Mouse (Mus musculus): ENCODE measurements around the gene Lhb. TPM values are rescaled to one million over a fixed set of nuclear protein-coding genes. Genes with fewer than 3 reads are reported as not detected.

Gene Lhb
- polyA plus RNA-seq, 1 experiment from 2014 or later: not detected

- Histone ChIP-seq H3K4me3 (peak within 1 kb of the TSS; percentile 30), H3K4me1 (peaks cover 12% of the 10 kb centered on the region), H3K4me2 (replicated peaks) (peak within 1 kb of the TSS; percentile 43), H3K36me3 (no peaks in the 10 kb centered on the region), H3K9ac (replicated peaks) (no peak within 1 kb of the TSS; the same call in 1 of the 2 replicates), H3K9me3 (no peaks in the 10 kb centered on the region), H3K27ac (replicated peaks) (no peak within 1 kb of the TSS), H3K27me3 (peaks cover 58% of the 10 kb centered on the region)
- ATAC-seq (ENCODE audit: low FRiP score, low read depth): 0 out of 2 replicates have a peak, but pooled peaks have one; percentile 23
- 12% methylated on average over 28 of the region's 28 CpGs for WGBS
These were observed 15.2 kb upstream of the Lhb start, which contains the start of gene Kcna7 for GRCm38 (mm10) chr7:45405091-45406075. Gene Kcna7 (plus strand): TSS chr7:45405653.

GRCm38 (mm10) chr7:45406157-45407156 lies 14.2 kb upstream of the Lhb start:
- 2% methylated on average over 114 of the region's 114 CpGs for WGBS
- Histone ChIP-seq H3K9me3 (no peaks in the 10 kb centered on the region), H3K4me1 (peaks cover 12% of the 10 kb centered on the region), H3K4me3 (peak overlapping the region; percentile 30), H3K36me3 (no peaks in the 10 kb centered on the region), H3K9ac (replicated peaks) (no peak overlapping the region), H3K27me3 (peaks cover 69% of the 10 kb centered on the region), H3K4me2 (replicated peaks) (peak overlapping the region; percentile 43), H3K27ac (replicated peaks) (no peak overlapping the region)
- ATAC-seq (ENCODE audit: low FRiP score, low read depth): no peak

- H3K4me2 ChIP-seq (replicated peaks): no peak overlapping the region
- no peak overlapping the region for H3K4me3 ChIP-seq
- H3K4me1 ChIP-seq: peaks cover 12% of the 10 kb centered on the region
- no peak overlapping the region for H3K9ac ChIP-seq (replicated peaks)
- WGBS: 82% methylated on average over 10 of the region's 10 CpGs
- H3K27me3 ChIP-seq: peaks cover 83% of the 10 kb centered on the region
- no peaks in the 10 kb centered on the region for H3K9me3 ChIP-seq
- no peaks in the 10 kb centered on the region for H3K36me3 ChIP-seq
- no peak for ATAC-seq (ENCODE audit: low FRiP score, low read depth)
- H3K27ac ChIP-seq (replicated peaks): no peak overlapping the region
These were observed 12.8 kb upstream of the Lhb start for GRCm38 (mm10) chr7:45407836-45408235.

GRCm38 (mm10) chr7:45408351-45408750 lies 12.3 kb upstream of the Lhb start:
- H3K9me3 ChIP-seq: no peaks in the 10 kb centered on the region
- no peak overlapping the region for H3K27ac ChIP-seq (replicated peaks)
- H3K27me3 ChIP-seq: peaks cover 88% of the 10 kb centered on the region
- WGBS: 83% methylated on average over 7 of the region's 7 CpGs
- no peaks in the 10 kb centered on the region for H3K36me3 ChIP-seq
- no peak overlapping the region for H3K4me2 ChIP-seq (replicated peaks)
- ATAC-seq (ENCODE audit: low FRiP score, low read depth): no peak
- H3K9ac ChIP-seq (replicated peaks): no peak overlapping the region
- H3K4me3 ChIP-seq: no peak overlapping the region
- peaks cover 15% of the 10 kb centered on the region for H3K4me1 ChIP-seq

GRCm38 (mm10) chr7:45408949-45409348 lies 11.7 kb upstream of the Lhb start:
- Histone ChIP-seq H3K9ac (replicated peaks) (0 out of 2 replicates have a peak overlapping the region, but pooled peaks have one; percentile 7), H3K27me3 (peaks cover 94% of the 10 kb centered on the region), H3K27ac (replicated peaks) (no peak overlapping the region), H3K9me3 (no peaks in the 10 kb centered on the region), H3K4me3 (no peak overlapping the region), H3K4me2 (replicated peaks) (no peak overlapping the region), H3K4me1 (peaks cover 21% of the 10 kb centered on the region), H3K36me3 (no peaks in the 10 kb centered on the region)
- no peak for ATAC-seq (ENCODE audit: low FRiP score, low read depth)
- 91% methylated on average over 17 of the region's 17 CpGs for WGBS

- Histone ChIP-seq H3K9ac (replicated peaks) (no peak overlapping the region), H3K4me3 (no peak overlapping the region), H3K27ac (replicated peaks) (no peak overlapping the region), H3K9me3 (no peaks in the 10 kb centered on the region), H3K27me3 (peaks cover 100% of the 10 kb centered on the region), H3K4me1 (peaks cover 26% of the 10 kb centered on the region), H3K36me3 (no peaks in the 10 kb centered on the region), H3K4me2 (replicated peaks) (no peak overlapping the region)
- no peak for ATAC-seq (ENCODE audit: low FRiP score, low read depth)
- WGBS: 89% methylated on average over 8 of the region's 8 CpGs
These were observed 11.0 kb upstream of the Lhb start for GRCm38 (mm10) chr7:45409497-45410163.

GRCm38 (mm10) chr7:45412421-45412820 lies 8.2 kb upstream of the Lhb start:
- peaks cover 100% of the 10 kb centered on the region for H3K27me3 ChIP-seq

GRCm38 (mm10) chr7:45413113-45413863 lies 7.3 kb upstream of the Lhb start, which contains the start of gene Ntf5:
Gene Ntf5 (plus strand): TSS chr7:45413695.
- no peaks in the 10 kb centered on the region for H3K9me3 ChIP-seq
- WGBS: 3% methylated on average over 44 of the region's 45 CpGs
- peak within 1 kb of the TSS; percentile 86 for H3K4me2 ChIP-seq (replicated peaks)
- peak within 1 kb of the TSS; percentile 51 for H3K4me3 ChIP-seq
- peak within 1 kb of the TSS; percentile 61 for H3K9ac ChIP-seq (replicated peaks)
- peaks cover 100% of the 10 kb centered on the region for H3K27me3 ChIP-seq
- H3K36me3 ChIP-seq: no peaks in the 10 kb centered on the region
- ATAC-seq (ENCODE audit: low FRiP score, low read depth): peak; percentile 69
- no peak within 1 kb of the TSS for H3K27ac ChIP-seq (replicated peaks)
- peaks cover 20% of the 10 kb centered on the region for H3K4me1 ChIP-seq

More at GRCm38 (mm10) chr7:45412421-45412820, 8.2 kb upstream of the Lhb start:
- H3K4me1 ChIP-seq: peaks cover 20% of the 10 kb centered on the region
- WGBS: 96% methylated on average over 2 of the region's 2 CpGs
- H3K9ac ChIP-seq (replicated peaks): no peak overlapping the region
- no peaks in the 10 kb centered on the region for H3K9me3 ChIP-seq
- no peak overlapping the region for H3K4me2 ChIP-seq (replicated peaks)
- no peaks in the 10 kb centered on the region for H3K36me3 ChIP-seq
- H3K4me3 ChIP-seq: no peak overlapping the region
- no peak overlapping the region for H3K27ac ChIP-seq (replicated peaks)
- ATAC-seq (ENCODE audit: low FRiP score, low read depth): no peak

- Histone ChIP-seq H3K4me1 (peaks cover 20% of the 10 kb centered on the region), H3K9ac (replicated peaks) (peak overlapping the region; percentile 61), H3K4me2 (replicated peaks) (peak overlapping the region; percentile 86), H3K27ac (replicated peaks) (no peak overlapping the region), H3K27me3 (peaks cover 100% of the 10 kb centered on the region), H3K36me3 (no peaks in the 10 kb centered on the region), H3K9me3 (no peaks in the 10 kb centered on the region), H3K4me3 (peak overlapping the region; percentile 51)
- WGBS: 2% methylated on average over 27 of the region's 27 CpGs
- peak; percentile 42; the same call in 1 of the 2 replicates for ATAC-seq (ENCODE audit: low FRiP score, low read depth)
These were observed 6.5 kb upstream of the Lhb start for GRCm38 (mm10) chr7:45413864-45414739.

GRCm38 (mm10) chr7:45414740-45415224 lies 5.8 kb upstream of the Lhb start:
- ATAC-seq (ENCODE audit: low FRiP score, low read depth): no peak
- Histone ChIP-seq H3K27me3 (peaks cover 99% of the 10 kb centered on the region), H3K36me3 (no peaks in the 10 kb centered on the region), H3K4me2 (replicated peaks) (no peak overlapping the region), H3K9me3 (no peaks in the 10 kb centered on the region), H3K27ac (replicated peaks) (no peak overlapping the region), H3K9ac (replicated peaks) (no peak overlapping the region), H3K4me1 (peaks cover 20% of the 10 kb centered on the region), H3K4me3 (no peak overlapping the region)
- 43% methylated on average over 12 of the region's 12 CpGs for WGBS
